Mouse (Mus musculus): ENCODE data around the gene Gria4.
"Not testable (repeated sequence)": the region's sequence is repeated elsewhere in the genome, so short reads cannot be mapped to it uniquely, and the experiment has no call there.

Gria4 gene

GRCm38 (mm10) chr9:4555415-4555959 is 240.5 kb downstream of the Gria4 start:
- no peak for DNase-seq

- no peak for DNase-seq
Measured at GRCm38 (mm10) chr9:4539218-4539617, 256.8 kb downstream of the Gria4 start.

- DNase-seq: no peak
Measured at GRCm38 (mm10) chr9:4536514-4537150, 259.4 kb downstream of the Gria4 start.

GRCm38 (mm10) chr9:4514563-4514885 is 281.5 kb downstream of the Gria4 start:
- no peak for DNase-seq

GRCm38 (mm10) chr9:4513796-4514562 is 282.1 kb downstream of the Gria4 start:
- DNase-seq: no peak

- no peak for DNase-seq
Measured at GRCm38 (mm10) chr9:4506086-4506485, 289.9 kb downstream of the Gria4 start.

GRCm38 (mm10) chr9:4505087-4505486 is 290.9 kb downstream of the Gria4 start:
- no peak for DNase-seq

GRCm38 (mm10) chr9:4486428-4486827 is 309.6 kb downstream of the Gria4 start:
- DNase-seq: no peak

GRCm38 (mm10) chr9:4484502-4484901 is 311.5 kb downstream of the Gria4 start:
- no peak for DNase-seq

- DNase-seq: no peak
Measured at GRCm38 (mm10) chr9:4470791-4471190, 325.2 kb downstream of the Gria4 start.

GRCm38 (mm10) chr9:4459456-4460070 is 336.5 kb downstream of the Gria4 start:
- no peak for DNase-seq

- DNase-seq: no peak
Measured at GRCm38 (mm10) chr9:4458193-4458592, 337.8 kb downstream of the Gria4 start.

GRCm38 (mm10) chr9:4457644-4458043 is 338.4 kb downstream of the Gria4 start:
- DNase-seq: no peak

GRCm38 (mm10) chr9:4442908-4443307 is 353.1 kb downstream of the Gria4 start:
- DNase-seq: peak; percentile 71

- DNase-seq: not testable (repeated sequence)
Measured at GRCm38 (mm10) chr9:4400801-4401200, 395.2 kb downstream of the Gria4 start.

- DNase-seq: no peak
Measured at GRCm38 (mm10) chr9:4376640-4377120, 419.4 kb downstream of the Gria4 start.

GRCm38 (mm10) chr9:4375828-4376639 is 420.0 kb downstream of the Gria4 start, which contains the start of gene Msantd4:
Gene Msantd4, plus strand, starts transcription at chr9:4376562.
- DNase-seq: peak; percentile 89

Data from thymus, postnatal 4 days (tissue).